Mouse (Mus musculus) olfactory bulb, adult 2 months (tissue): ENCODE measurements around the gene Kcnh5.

ENCODE experiments used
- CTCF ChIP-seq: fragments of 200-500 bp; IDR thresholded peaks from 2 replicates; pipeline ENCODE4 v1.5.1; 2012; ENCODE audit warnings: low read depth, mild to moderate bottlenecking, low read length, moderate library complexity; ENCODE audit not compliant: insufficient read depth
- POLR2A ChIP-seq: fragments of 200-500 bp; IDR thresholded peaks from 2 replicates; pipeline ENCODE4 v1.6.1; 2012; ENCODE audit warnings: mild to moderate bottlenecking, low read depth, low read length, moderate library complexity; ENCODE audit not compliant: insufficient read depth

GRCm38 (mm10) chr12:75170970-75171369, 6.2 kb downstream of the Kcnh5 start:
- no peak for TF ChIP-seq CTCF
- no peak for TF ChIP-seq POLR2A
